Mouse (Mus musculus): ENCODE data around the gene Hbs1l. TPM values are rescaled to one million over a fixed set of nuclear protein-coding genes. Genes with fewer than 3 reads are reported as not detected.

Hbs1l gene
- polyA plus RNA-seq, 1 experiment from 2014 or later: 92.5 TPM

DNA sequence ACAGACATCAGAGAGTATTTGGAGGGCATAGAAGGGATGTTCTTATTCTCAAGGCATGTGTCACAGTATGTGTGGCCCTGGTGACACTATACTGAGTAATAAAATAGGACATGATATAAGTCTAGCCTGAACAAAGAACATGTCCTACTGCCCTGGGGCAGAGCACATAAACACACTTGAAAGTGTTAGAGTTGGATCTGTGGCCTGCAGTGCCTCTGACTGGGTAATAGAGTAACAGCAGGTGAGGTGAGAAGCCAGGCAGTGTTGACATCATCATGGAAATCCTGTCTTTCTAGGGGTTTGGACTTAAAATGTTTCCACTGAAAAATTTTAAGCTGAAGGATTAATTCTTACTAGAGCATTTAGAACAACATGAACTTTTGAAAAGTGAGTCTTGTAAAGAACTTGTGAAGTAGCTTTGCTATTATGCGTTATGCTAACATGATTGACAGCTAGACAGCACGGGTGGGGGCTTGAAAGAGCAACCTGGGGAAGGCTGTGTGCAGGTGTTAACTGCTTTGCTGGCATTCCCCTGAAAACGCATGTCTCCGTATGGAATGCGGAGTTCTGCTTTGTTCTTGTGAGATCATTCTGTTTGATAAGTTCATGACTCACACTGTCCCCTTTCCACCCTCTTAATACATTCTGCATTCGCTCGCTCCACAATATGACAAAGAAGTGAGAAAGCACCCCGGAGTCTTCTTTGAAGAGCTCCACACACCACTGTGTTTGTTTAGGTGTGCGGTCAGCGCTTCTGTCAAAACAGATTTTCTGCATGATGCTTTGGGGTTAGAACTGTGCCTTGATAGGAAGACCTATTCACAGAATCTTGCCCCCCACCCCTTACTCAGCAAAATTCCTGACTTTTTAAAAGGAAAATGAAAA lies 8.3 kb upstream of the Hbs1l start:
- Histone ChIP-seq H3K9me3 (ENCODE audit: low read depth, low read length) (no peaks in the 10 kb centered on the region), H3K9ac (no peak overlapping the region), H3K36me3 (ENCODE audit: insufficient read depth) (no peaks in the 10 kb centered on the region), H3K4me3 (ENCODE audit: low read depth, low read length) (no peak overlapping the region), H3K27ac (ENCODE audit: low read depth) (no peak overlapping the region), H3K4me2 (no peak overlapping the region), H3K4me1 (ENCODE audit: insufficient read depth) (no peaks in the 10 kb centered on the region), H3K27me3 (ENCODE audit: insufficient read depth, low read length) (no peaks in the 10 kb centered on the region)
- ATAC-seq (ENCODE audit: insufficient read depth) (no peak), DNase-seq (no peak)
- 42% methylated on average over 10 of the region's 10 CpGs for WGBS
- TF ChIP-seq CTCF (IDR thresholded peaks at IDR 0.05; ENCODE audit: low read depth): no peak

DNA sequence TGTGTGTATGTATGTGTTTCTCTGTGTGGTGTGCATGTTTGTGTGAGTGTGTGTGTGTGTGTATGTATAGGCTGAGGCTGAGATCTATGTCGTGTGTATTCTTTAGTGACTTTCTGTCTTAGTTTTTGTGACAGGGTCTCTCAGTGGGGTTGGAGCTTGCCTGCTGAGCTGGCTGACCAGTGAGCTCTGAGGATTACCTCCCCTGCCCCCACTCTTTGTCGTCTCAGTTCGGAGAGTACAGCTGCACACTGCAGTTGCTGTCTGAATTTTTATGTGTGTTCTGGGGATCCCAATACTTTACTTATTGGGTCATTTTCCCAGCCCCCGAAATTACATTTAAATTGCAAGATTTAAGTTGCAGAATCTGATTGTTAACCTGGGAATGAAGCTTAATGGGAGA lies 4.6 kb upstream of the Hbs1l start:
- no peaks in the 10 kb centered on the region for H3K9me3 ChIP-seq (ENCODE audit: low read depth, low read length)
- no peak overlapping the region for H3K27ac ChIP-seq (ENCODE audit: low read depth)
- no peak for TF ChIP-seq CTCF (IDR thresholded peaks at IDR 0.05; ENCODE audit: low read depth)
- H3K36me3 ChIP-seq (ENCODE audit: insufficient read depth): no peaks in the 10 kb centered on the region
- 51% methylated on average over 4 of the region's 4 CpGs for WGBS
- no peaks in the 10 kb centered on the region for H3K27me3 ChIP-seq (ENCODE audit: insufficient read depth, low read length)
- no peak overlapping the region for H3K4me3 ChIP-seq (ENCODE audit: low read depth, low read length)
- ATAC-seq (ENCODE audit: insufficient read depth) (no peak), DNase-seq (no peak)
- H3K4me1 ChIP-seq (ENCODE audit: insufficient read depth): no peaks in the 10 kb centered on the region
- no peak overlapping the region for H3K4me2 ChIP-seq
- H3K9ac ChIP-seq: no peak overlapping the region

DNA sequence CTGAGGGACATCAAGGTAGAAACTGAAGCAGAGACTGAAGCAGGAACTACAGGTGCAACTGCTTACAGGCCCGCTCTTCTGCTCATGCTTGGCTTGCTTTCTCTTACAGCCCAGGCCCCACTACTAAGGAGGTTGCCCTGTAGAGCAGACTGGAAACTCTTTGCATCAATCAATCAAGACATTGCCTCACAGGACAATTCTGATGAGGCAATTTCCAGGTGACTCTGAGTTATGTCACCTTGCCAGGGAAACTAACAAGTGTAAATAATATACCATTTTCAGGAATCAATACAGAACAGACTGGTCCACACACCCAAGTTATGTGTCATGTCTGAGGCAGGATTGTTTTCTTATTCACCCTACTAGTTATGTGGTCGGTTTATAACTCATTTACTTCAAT lies 1.6 kb upstream of the Hbs1l start:
- H3K36me3 ChIP-seq (ENCODE audit: insufficient read depth): no peaks in the 10 kb centered on the region
- H3K4me1 ChIP-seq (ENCODE audit: insufficient read depth): peaks cover 5% of the 10 kb centered on the region; the same call in 1 of the 2 replicates
- no peak overlapping the region for H3K9ac ChIP-seq
- H3K4me2 ChIP-seq: no peak overlapping the region
- DNase-seq (no peak), ATAC-seq (ENCODE audit: insufficient read depth) (no peak)
- no peak overlapping the region for H3K27ac ChIP-seq (ENCODE audit: low read depth)
- H3K9me3 ChIP-seq (ENCODE audit: low read depth, low read length): no peaks in the 10 kb centered on the region
- WGBS: 88% methylated on average over 2 of the region's 2 CpGs
- H3K27me3 ChIP-seq (ENCODE audit: insufficient read depth, low read length): no peaks in the 10 kb centered on the region
- H3K4me3 ChIP-seq (ENCODE audit: low read depth, low read length): no peak overlapping the region
- TF ChIP-seq CTCF (IDR thresholded peaks at IDR 0.05; ENCODE audit: low read depth): no peak

DNA sequence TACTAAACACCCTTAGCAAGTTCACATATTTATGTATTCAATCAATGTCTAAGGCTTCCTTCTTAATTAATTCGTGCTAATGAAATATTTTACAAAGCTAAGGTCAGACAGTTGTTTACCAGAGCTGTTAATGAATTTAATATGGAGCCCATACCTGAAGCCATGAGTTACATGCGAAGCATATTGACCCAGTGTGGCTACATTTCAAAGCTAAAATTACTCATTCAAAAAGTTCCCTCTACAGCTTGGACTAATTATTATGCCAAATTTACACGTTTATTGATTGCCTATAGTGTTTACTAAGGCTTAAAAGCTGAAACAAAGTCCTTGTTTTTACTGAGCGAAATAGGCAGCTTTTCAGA lies 401 bp upstream of the Hbs1l start:
- ATAC-seq (ENCODE audit: insufficient read depth) (peak; percentile 18; the same call in 1 of the 2 replicates), DNase-seq (no peak)
- H3K9me3 ChIP-seq (ENCODE audit: low read depth, low read length): no peaks in the 10 kb centered on the region
- H3K4me3 ChIP-seq (ENCODE audit: low read depth, low read length): peak overlapping the region; percentile 93
- H3K27me3 ChIP-seq (ENCODE audit: insufficient read depth, low read length): no peaks in the 10 kb centered on the region
- WGBS: 41% methylated on average over 4 of the region's 4 CpGs
- H3K4me2 ChIP-seq: peak overlapping the region; percentile 47
- H3K9ac ChIP-seq: peak overlapping the region; percentile 23
- no peak overlapping the region for H3K27ac ChIP-seq (ENCODE audit: low read depth)
- peaks cover 5% of the 10 kb centered on the region; the same call in 1 of the 2 replicates for H3K4me1 ChIP-seq (ENCODE audit: insufficient read depth)
- no peak for TF ChIP-seq CTCF (IDR thresholded peaks at IDR 0.05; ENCODE audit: low read depth)
- peaks cover 4% of the 10 kb centered on the region; the same call in 1 of the 2 replicates for H3K36me3 ChIP-seq (ENCODE audit: insufficient read depth)

DNA sequence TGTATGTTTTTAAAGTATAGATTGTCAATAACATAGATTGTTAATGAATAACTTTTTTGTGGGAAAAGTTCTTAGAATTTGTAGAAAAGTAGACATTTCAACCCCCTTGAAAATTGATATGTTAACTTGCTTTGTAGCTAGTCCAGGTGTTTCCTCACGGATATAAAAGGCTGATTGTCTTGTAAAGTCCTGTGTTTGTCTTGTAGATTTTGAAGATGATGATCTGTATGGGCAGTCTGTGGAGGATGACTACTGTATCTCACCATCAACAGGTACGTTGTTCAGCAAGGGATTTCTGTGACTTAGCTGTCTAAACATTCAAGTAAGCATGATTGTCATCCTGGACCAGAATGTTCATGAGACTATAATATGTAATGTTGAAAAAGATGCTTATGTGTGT lies 3.2 kb downstream of the Hbs1l start:
- Histone ChIP-seq H3K9me3 (ENCODE audit: low read depth, low read length) (no peaks in the 10 kb centered on the region), H3K27me3 (ENCODE audit: insufficient read depth, low read length) (no peaks in the 10 kb centered on the region), H3K4me3 (ENCODE audit: low read depth, low read length) (no peak overlapping the region), H3K36me3 (ENCODE audit: insufficient read depth) (peaks cover 31% of the 10 kb centered on the region), H3K9ac (no peak overlapping the region), H3K27ac (ENCODE audit: low read depth) (no peak overlapping the region), H3K4me2 (no peak overlapping the region), H3K4me1 (ENCODE audit: insufficient read depth) (peaks cover 5% of the 10 kb centered on the region; the same call in 1 of the 2 replicates)
- ATAC-seq (ENCODE audit: insufficient read depth): no peak
- TF ChIP-seq CTCF (IDR thresholded peaks at IDR 0.05; ENCODE audit: low read depth): no peak
- WGBS: 83% methylated on average over 2 of the region's 2 CpGs
- DNase-seq: no peak

DNA sequence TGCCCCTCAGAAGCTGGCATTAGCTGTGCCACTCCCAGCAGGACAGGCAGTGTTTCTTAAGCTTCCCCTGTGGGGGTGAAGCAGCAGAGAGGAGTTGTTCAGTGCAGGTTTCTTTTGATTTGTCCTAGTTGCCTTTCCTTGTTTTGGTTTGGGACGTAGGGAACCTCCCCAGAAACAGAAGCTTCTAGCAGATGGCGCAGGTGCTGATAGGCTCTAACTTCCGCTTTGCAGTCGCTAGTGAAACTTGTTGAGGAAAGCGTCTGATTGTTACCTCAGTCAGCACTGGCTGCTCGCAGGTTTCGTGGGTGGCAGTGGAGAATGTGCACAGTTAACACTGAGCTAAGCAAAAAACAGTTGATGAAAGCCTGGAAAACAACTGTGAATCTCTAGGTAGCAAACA lies 6.0 kb downstream of the Hbs1l start:
- no peak for TF ChIP-seq CTCF (IDR thresholded peaks at IDR 0.05; ENCODE audit: low read depth)
- ATAC-seq (ENCODE audit: insufficient read depth) (no peak), DNase-seq (no peak)
- Histone ChIP-seq H3K4me1 (ENCODE audit: insufficient read depth) (peaks cover 2% of the 10 kb centered on the region; the same call in 1 of the 2 replicates), H3K9ac (no peak overlapping the region), H3K27me3 (ENCODE audit: insufficient read depth, low read length) (no peaks in the 10 kb centered on the region), H3K4me3 (ENCODE audit: low read depth, low read length) (no peak overlapping the region), H3K9me3 (ENCODE audit: low read depth, low read length) (no peaks in the 10 kb centered on the region), H3K4me2 (no peak overlapping the region), H3K36me3 (ENCODE audit: insufficient read depth) (peaks cover 55% of the 10 kb centered on the region), H3K27ac (ENCODE audit: low read depth) (no peak overlapping the region)
- 90% methylated on average over 7 of the region's 7 CpGs for WGBS

DNA sequence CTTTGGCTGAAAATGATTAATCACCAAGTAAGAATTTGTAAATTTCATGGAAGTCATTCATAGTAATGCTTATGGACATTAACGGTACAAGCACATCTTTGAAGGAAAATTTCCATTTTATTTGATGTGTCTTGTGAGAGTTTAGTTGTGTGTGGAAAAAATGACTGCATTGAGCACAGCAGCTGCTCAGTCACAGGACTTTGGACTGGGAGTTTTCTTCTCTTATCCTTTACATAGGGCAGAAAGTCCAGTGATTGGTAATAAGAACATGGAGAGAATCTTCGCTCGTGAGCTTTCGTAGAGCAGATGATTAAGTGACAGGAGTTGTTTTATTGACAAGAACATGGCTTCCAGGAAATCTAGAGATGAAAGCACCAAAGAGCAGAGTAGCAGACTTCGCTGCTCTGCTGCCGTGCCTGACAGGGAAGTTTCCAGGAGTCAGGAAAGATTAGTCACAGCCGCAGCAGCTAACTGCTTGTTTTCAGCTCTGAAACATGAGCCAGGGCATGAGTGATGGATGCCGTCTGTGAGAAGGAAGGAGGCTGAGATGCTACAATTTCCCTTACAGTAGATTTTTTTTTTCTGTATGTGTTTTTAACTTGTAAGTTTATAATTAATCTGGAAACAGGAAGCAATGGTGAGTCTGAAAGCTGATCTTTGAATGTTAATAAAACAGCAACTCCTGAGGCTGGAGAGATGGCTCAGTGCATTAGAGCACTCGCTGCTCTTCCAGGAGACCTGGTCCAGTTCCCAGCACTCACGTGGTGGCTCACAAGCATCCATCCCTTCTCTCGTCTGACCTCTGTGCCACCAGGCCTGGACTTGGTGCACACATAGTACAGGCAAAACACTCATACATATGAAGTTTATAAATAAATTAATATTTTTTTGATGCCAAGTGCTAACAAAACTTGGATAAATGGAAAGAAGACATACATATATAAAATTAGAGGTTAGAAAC lies 9.2 kb downstream of the Hbs1l start:
- H3K27me3 ChIP-seq (ENCODE audit: insufficient read depth, low read length): no peaks in the 10 kb centered on the region
- ATAC-seq (ENCODE audit: insufficient read depth) (no peak), DNase-seq (peak; percentile 49)
- peaks cover 63% of the 10 kb centered on the region for H3K36me3 ChIP-seq (ENCODE audit: insufficient read depth)
- no peaks in the 10 kb centered on the region for H3K9me3 ChIP-seq (ENCODE audit: low read depth, low read length)
- H3K4me3 ChIP-seq (ENCODE audit: low read depth, low read length): no peak overlapping the region
- 47% methylated on average over 11 of the region's 11 CpGs for WGBS
- H3K9ac ChIP-seq: no peak overlapping the region
- H3K4me1 ChIP-seq (ENCODE audit: insufficient read depth): no peaks in the 10 kb centered on the region
- TF ChIP-seq CTCF (IDR thresholded peaks at IDR 0.05; ENCODE audit: low read depth): no peak
- no peak overlapping the region for H3K27ac ChIP-seq (ENCODE audit: low read depth)
- no peak overlapping the region for H3K4me2 ChIP-seq

Measured in lung, embryonic 14.5 days (tissue).